Mouse (Mus musculus) kidney, adult 10 weeks (tissue): Measurements from ENCODE around the gene Col26a1. TPM values are rescaled to one million over a fixed set of nuclear protein-coding genes. Genes with fewer than 3 reads are reported as not detected.

Experiments
- polyA plus RNA-seq: library from polyadenylated mRNA; stranded (reverse); fragments of 350-450 nt; fragmentation: Illumina TruSeq; extraction: RNeasy Lipid Tissue Mini Kit (QIAGEN cat#74804); gene quantifications from one replicate; pipeline ENCODE4 v1.2.3, GENCODE M21; 2014; ENCODE audit warnings: low read depth, low replicate concordance

The Col26a1 gene
- 0.32 TPM for polyA plus RNA-seq

DNA sequence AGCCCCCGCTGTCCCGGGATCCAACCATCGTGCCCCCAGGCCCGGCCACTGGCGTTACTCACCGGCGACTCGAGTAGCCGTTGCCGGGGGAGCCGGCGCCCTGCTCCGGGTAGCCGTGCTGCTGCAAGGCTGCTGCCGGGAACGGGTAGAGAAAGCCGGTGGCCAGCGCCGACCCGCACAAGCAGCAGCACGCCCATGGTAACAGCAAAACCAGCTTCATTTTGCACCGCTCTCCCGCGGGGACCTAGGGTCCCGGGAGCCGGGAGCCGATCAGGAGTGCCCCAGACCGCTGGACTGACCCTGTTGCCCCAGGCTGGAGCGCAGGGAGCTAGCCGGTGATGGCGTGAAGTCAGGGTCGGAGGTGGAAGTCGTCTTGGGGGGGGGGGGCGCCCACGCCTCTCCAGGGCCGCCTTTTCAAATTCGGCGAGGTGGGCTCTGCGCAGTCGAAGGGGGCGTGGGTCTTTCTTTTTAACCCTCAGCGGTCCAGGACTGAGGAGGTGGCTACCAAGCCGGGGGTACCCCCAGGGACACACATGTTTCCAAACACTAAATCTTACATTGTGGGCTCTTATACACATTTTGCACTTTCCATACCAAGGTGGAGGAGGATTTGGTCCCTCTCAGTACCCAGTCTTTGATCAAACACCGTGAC, at the start of gene Col26a1:
Gene Col26a1 (minus strand): TSS at position 422 of the 652 bp plus-strand sequence.

DNA sequence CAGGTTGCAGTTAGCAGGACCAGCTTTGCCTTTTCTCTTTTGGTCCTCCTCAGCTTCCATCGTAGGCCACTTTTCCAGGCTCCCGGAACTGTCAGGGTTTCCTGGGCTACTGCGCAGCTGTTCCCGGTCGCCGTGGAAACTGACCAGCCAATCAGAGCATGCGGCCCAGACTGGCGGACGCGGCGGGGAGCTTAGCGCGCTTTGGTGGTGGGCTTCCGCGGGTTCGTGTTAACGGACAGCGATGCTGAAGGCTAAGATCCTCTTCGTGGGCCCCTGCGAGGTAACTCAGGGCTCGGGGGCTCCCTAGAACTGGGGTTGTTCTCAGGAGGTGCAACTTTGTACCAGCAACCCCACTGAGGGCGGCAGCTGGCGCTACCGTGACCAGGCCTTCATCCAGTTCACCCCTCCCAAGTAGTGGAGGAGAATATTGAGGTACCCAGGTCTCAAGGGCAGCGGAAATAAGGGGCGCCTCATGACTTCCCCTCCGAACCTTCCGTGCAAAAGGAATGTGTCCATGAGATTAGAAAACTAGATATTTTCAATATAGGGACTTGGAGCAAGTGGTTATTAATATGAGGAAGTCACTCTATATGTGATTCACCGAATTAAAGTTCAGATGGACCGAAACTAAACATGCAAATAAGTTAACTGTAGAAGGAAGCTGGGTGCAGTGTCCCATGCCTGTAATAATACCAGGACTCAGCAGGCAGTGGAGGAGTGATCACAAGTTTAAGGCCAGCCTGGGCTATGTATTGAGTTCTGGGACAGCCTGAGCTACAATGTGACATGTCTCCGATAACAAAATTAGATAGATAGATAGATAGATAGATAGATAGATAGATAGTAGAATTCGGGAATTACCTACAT, 25.2 kb upstream of the Col26a1 start, which contains the start of gene Ift22:
Gene Ift22 (plus strand): TSS at position 160 of the 867 bp plus-strand sequence.

DNA sequence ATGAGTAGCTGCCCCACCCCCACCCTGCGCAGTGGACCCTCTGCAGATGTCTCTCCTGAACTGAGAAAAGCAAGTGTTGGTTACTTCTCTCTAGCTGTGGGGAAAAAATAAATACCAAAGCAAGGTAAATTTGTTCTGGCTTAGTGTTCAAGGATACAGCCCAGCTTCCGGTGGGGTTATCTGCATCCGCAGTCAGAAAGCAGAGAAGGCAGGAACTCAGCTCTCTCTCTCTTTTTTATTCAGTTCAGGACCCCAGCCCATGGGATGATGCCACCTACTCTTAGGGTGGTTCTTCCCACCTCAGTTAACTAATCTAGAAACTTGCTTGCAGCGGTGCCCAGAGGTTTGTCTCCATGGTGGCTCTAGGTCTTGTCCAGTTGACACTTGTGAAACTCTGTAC, 190.2 kb downstream of the Col26a1 start, which contains the start of gene Myl10:
Gene Myl10 (plus strand): TSS at position 363 of the 400 bp plus-strand sequence.

Other genes with a start within 250 kb of the Col26a1 start
- gene Myl10, start 190.1 kb downstream of the Col26a1 start, polyA plus RNA-seq, result not detected
- 6.5 TPM for gene Ift22, start 24.9 kb upstream of the Col26a1 start, polyA plus RNA-seq
- gene Fis1, start 70.1 kb upstream of the Col26a1 start, polyA plus RNA-seq, result 9.4 TPM
- 4.0 TPM for gene Cldn15, start 83.4 kb upstream of the Col26a1 start, polyA plus RNA-seq
- 1.3 TPM for gene Plod3, start 103.8 kb upstream of the Col26a1 start, polyA plus RNA-seq
- gene Znhit1, start 104.8 kb upstream of the Col26a1 start, polyA plus RNA-seq, result 3.6 TPM
- gene Vgf, start 143.2 kb upstream of the Col26a1 start, polyA plus RNA-seq, result not detected
- 18.8 TPM for gene Ap1s1, start 162.9 kb upstream of the Col26a1 start, polyA plus RNA-seq
- gene Serpine1, start 189.1 kb upstream of the Col26a1 start, polyA plus RNA-seq, result 1.3 TPM
- 15.4 TPM for gene Trim56, start 233.0 kb upstream of the Col26a1 start, polyA plus RNA-seq